Mouse (Mus musculus): ENCODE data around the gene Ncln. TPM values are rescaled to one million over a fixed set of nuclear protein-coding genes. Genes with fewer than 3 reads are reported as not detected.

Ncln gene
- polyA plus RNA-seq, 1 experiment from 2014 or later, result 94.0 TPM

Small RNAs within 50 kb of the gene (microRNA-seq; reads per million reads assigned to microRNA genes)
- gene Gm25595, result not detected

Other genes with a start within 250 kb of the Ncln start
- 5.4 and 6.0 TPM in 2 replicates for gene Matk, start 243.5 kb downstream of the Ncln start, polyA plus RNA-seq (2015; fragmentation: Nextera tagmentation; extraction: Ambion mirVana)
- gene Mrpl54, start 229.5 kb downstream of the Ncln start, polyA plus RNA-seq (2015; fragmentation: Nextera tagmentation; extraction: Ambion mirVana), result 189 and 194 TPM in 2 replicates
- 77.1 and 87.5 TPM in 2 replicates for gene Apba3, start 229.4 kb downstream of the Ncln start, polyA plus RNA-seq (2015; fragmentation: Nextera tagmentation; extraction: Ambion mirVana)
- gene Tjp3, start 204.8 kb downstream of the Ncln start, polyA plus RNA-seq (2015; fragmentation: Nextera tagmentation; extraction: Ambion mirVana), result 8.4 and 9.9 TPM in 2 replicates
- gene Pip5k1c, start 203.4 kb downstream of the Ncln start, polyA plus RNA-seq (2015; fragmentation: Nextera tagmentation; extraction: Ambion mirVana), result 44.8 and 48.1 TPM in 2 replicates
- 37.3 and 39.3 TPM in 2 replicates for gene Cactin, start 175.3 kb downstream of the Ncln start, polyA plus RNA-seq (2015; fragmentation: Nextera tagmentation; extraction: Ambion mirVana)
- 11.9 and 12.8 TPM in 2 replicates for gene Tbxa2r, start 167.7 kb downstream of the Ncln start, polyA plus RNA-seq (2015; fragmentation: Nextera tagmentation; extraction: Ambion mirVana)
- 0.04 and 0.07 TPM in 2 replicates for gene Gipc3, start 153.1 kb downstream of the Ncln start, polyA plus RNA-seq (2015; fragmentation: Nextera tagmentation; extraction: Ambion mirVana)
- gene Hmg20b, start 145.9 kb downstream of the Ncln start, polyA plus RNA-seq (2015; fragmentation: Nextera tagmentation; extraction: Ambion mirVana), result 86.0 and 89.9 TPM in 2 replicates
- gene Mfsd12, start 138.9 kb downstream of the Ncln start, polyA plus RNA-seq (2015; fragmentation: Nextera tagmentation; extraction: Ambion mirVana), result 13.3 and 13.4 TPM in 2 replicates
- 0.60 and 1.6 TPM in 2 replicates for gene 4930404N11Rik, start 130.6 kb downstream of the Ncln start, polyA plus RNA-seq (2015; fragmentation: Nextera tagmentation; extraction: Ambion mirVana)
- 82.2 and 90.9 TPM in 2 replicates for gene Fzr1, start 117.9 kb downstream of the Ncln start, polyA plus RNA-seq (2015; fragmentation: Nextera tagmentation; extraction: Ambion mirVana)
- 79.8 and 88.7 TPM in 2 replicates for gene Dohh, start 112.0 kb downstream of the Ncln start, polyA plus RNA-seq (2015; fragmentation: Nextera tagmentation; extraction: Ambion mirVana)
- gene Gm48551, start 111.9 kb downstream of the Ncln start, polyA plus RNA-seq (2015; fragmentation: Nextera tagmentation; extraction: Ambion mirVana), result 2.1 and 3.1 TPM in 2 replicates
- gene Gm48552, start 107.4 kb downstream of the Ncln start, polyA plus RNA-seq (2015; fragmentation: Nextera tagmentation; extraction: Ambion mirVana), result 0.51 and 1.7 TPM in 2 replicates
- gene Smim24, start 103.3 kb downstream of the Ncln start, polyA plus RNA-seq (2015; fragmentation: Nextera tagmentation; extraction: Ambion mirVana), result 2.9 and 3.6 TPM in 2 replicates
- 138 and 146 TPM in 2 replicates for gene Nfic, start 40.8 kb downstream of the Ncln start, polyA plus RNA-seq (2015; fragmentation: Nextera tagmentation; extraction: Ambion mirVana)
- 1.1 and 1.3 TPM in 2 replicates for gene Celf5, start 13.7 kb downstream of the Ncln start, polyA plus RNA-seq (2015; fragmentation: Nextera tagmentation; extraction: Ambion mirVana)
- gene S1pr4, start 3.7 kb upstream of the Ncln start, polyA plus RNA-seq (2015; fragmentation: Nextera tagmentation; extraction: Ambion mirVana), result 0.67 and 0.72 TPM in 2 replicates
- 7.3 and 7.9 TPM in 2 replicates for gene Gna15, start 27.8 kb upstream of the Ncln start, polyA plus RNA-seq (2015; fragmentation: Nextera tagmentation; extraction: Ambion mirVana)
- 80.4 and 81.7 TPM in 2 replicates for gene Gna11, start 48.8 kb upstream of the Ncln start, polyA plus RNA-seq (2015; fragmentation: Nextera tagmentation; extraction: Ambion mirVana)
- 517 and 519 TPM in 2 replicates for gene Aes, start 63.1 kb upstream of the Ncln start, polyA plus RNA-seq (2015; fragmentation: Nextera tagmentation; extraction: Ambion mirVana)
- 39.7 and 41.7 TPM in 2 replicates for gene Tle2, start 78.2 kb upstream of the Ncln start, polyA plus RNA-seq (2015; fragmentation: Nextera tagmentation; extraction: Ambion mirVana)
- gene Tle6, start 104.7 kb upstream of the Ncln start, polyA plus RNA-seq (2015; fragmentation: Nextera tagmentation; extraction: Ambion mirVana), result 9.9 and 11.7 TPM in 2 replicates
- gene BC025920, start 109.9 kb upstream of the Ncln start, polyA plus RNA-seq (2015; fragmentation: Nextera tagmentation; extraction: Ambion mirVana), result 0.81 and 1.0 TPM in 2 replicates
- 41.7 and 42.3 TPM in 2 replicates for gene Sirt6, start 131.4 kb upstream of the Ncln start, polyA plus RNA-seq (2015; fragmentation: Nextera tagmentation; extraction: Ambion mirVana)
- gene Ankrd24, start 132.1 kb upstream of the Ncln start, polyA plus RNA-seq (2015; fragmentation: Nextera tagmentation; extraction: Ambion mirVana), result 8.8 and 11.9 TPM in 2 replicates
- gene Gm10778, start 152.7 kb upstream of the Ncln start, polyA plus RNA-seq (2015; fragmentation: Nextera tagmentation; extraction: Ambion mirVana), result 4.2 and 4.6 TPM in 2 replicates
- 12.4 and 15.8 TPM in 2 replicates for gene Zfp433, start 208.4 kb upstream of the Ncln start, polyA plus RNA-seq (2015; fragmentation: Nextera tagmentation; extraction: Ambion mirVana)